Mouse (Mus musculus) ZHBTc4 (cell line): Measurements from ENCODE around the gene Jmjd7.

Experiments used
- DNase-seq: peaks from one replicate; pipeline ENCODE4 v3.0.0-alpha.2; 2011; ENCODE audit warnings: low read depth, low spot score

Jmjd7 gene

GRCm38 (mm10) chr2:120011462-120012200, 15.7 kb upstream of the Jmjd7 start:
- DNase-seq: peak; percentile 75

GRCm38 (mm10) chr2:120012924-120013323, 14.4 kb upstream of the Jmjd7 start:
- DNase-seq: no peak

DNA sequence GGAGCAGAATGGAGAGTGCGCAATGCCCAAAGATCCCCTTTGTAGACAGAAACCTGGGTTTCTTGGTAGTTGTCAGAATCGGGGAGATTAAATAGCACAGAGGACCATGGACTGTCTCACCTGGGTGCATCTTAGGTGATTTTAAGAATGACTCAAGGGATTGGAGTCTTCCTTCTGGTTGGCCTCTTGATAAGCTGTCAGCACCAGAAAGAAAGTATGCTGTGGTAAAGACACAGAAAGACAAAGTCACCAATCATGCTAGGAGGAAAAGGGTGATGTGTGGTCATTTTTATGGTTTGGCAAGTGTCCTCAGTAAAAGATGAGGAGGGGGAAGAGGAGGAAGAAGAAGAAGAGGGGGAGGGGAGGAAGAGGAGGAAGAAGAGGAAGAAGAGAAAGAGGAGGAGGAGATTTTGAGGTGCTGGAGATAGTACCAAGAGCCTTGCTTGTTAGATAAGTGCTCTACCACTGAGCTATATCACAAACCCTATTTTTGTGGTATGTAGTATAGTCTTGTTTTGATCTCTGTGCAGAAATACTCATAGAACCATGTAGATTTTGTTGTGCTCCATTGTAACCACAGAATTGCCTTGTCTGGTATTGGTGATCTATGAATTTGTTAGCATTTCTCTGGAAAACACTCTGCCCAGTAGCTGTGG, 13.3 kb upstream of the Jmjd7 start:
- no peak for DNase-seq

DNA sequence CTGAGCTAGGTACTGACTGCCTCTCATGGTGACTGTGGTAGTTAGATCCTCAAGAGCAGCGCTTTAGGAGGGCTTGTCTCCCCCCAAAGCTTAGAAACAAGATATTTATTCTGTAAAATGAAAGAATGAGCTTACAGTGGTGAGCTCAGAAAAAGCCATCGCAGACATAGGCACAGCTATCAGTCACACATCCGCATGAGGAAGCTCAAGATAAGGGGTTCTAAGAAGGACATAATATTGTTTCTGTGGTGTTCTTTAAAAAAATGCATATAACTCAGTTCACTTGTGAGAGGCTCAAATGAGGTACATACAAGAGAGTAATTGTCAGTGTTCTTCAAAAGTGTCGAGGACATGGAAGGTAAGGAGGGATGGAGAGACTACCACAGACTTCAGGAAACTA, 11.4 kb upstream of the Jmjd7 start:
- no peak for DNase-seq

GRCm38 (mm10) chr2:120017599-120017998, 9.7 kb upstream of the Jmjd7 start:
- no peak for DNase-seq

- no peak for DNase-seq
Measured at GRCm38 (mm10) chr2:120024337-120024736, 2.9 kb upstream of the Jmjd7 start.

GRCm38 (mm10) chr2:120027950-120028331, 658 bp downstream of the Jmjd7 start:
- DNase-seq: peak; percentile 66

GRCm38 (mm10) chr2:120030380-120030779, 3.1 kb downstream of the Jmjd7 start:
- no peak for DNase-seq

DNA sequence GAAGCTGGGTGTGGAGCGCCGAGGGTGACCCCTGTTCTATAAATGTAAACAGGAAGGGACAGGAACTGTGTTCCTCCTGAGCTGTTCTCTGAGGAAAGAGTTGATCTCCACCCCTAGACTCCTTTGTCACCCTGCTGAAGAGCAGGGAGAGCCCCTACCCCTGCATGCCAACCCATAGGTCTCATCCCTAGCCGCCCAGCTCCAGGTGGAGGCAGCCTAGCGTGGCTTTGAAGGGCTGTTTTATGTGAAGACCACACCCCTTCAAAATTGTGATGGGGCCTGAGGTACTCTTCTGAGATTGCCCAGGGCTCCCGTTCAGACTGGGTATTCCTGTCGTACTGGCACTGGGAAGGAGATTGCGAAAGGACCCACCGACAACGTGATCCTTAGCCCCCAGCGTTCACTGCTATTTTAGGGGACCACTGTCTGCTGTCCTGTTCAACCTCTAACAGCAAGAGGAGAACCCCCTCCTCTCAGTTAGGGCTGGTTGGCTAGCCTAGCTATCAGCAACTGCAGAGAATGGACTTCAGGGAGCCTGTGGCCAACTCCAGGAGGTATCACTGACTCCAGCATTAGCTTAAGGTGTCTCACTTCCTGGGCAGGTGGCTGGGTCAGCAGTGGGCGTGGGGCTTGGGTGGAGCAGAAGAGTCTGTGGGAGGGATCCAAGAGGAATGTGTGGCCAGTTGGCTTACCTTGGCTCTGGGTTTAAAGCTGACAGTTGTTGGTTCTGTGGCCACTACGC, 5.6 kb downstream of the Jmjd7 start, which contains the start of gene Pla2g4b:
Gene Pla2g4b (plus strand): TSS at position 692 of the 742 bp plus-strand sequence.
- no peak for DNase-seq

- DNase-seq: no peak
Measured at GRCm38 (mm10) chr2:120033726-120034125, 6.4 kb downstream of the Jmjd7 start.

- no peak for DNase-seq
Measured at GRCm38 (mm10) chr2:120037744-120038143, 10.5 kb downstream of the Jmjd7 start.

DNA sequence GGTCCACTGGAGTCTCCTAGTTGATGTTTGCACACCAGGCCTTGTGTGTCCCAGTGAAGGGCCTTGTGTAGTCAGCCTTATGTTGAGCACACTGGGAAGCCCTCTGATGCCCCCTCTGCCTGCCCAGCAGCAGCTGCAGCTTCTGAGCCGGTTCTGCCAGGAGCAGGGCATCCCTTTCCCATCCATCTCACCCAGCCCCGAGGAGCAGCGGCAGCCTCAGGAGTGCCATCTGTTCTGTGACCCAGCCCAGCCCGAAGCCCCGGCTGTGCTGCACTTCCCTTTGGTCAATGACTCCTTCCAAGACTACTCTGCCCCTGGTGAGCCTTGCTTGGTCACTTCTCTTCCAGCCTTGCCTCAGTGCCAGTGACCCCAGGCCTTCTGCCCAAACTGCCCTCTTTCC, 13.7 kb downstream of the Jmjd7 start:
- no peak for DNase-seq

GRCm38 (mm10) chr2:120044101-120044603, 16.9 kb downstream of the Jmjd7 start:
- peak; percentile 92 for DNase-seq

DNA sequence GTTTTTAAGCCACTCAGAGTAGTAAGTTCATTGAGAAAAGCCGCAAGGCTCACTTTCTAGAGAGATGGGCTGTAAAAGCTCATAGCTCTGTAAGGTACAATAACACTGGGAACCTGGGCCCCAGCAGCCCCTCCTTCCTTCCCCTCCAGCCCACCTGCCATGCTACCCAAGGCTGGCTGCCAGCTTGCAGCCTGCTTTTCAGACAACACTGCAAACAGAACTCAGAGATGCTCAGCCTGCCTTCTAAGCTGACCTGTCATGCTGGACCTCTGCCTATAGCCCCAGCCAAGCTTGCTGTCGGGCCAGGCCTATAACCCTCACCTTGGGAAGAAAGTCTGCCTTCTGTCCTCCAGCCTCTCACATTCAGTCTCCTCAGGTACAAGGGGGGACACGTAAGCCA, 17.4 kb downstream of the Jmjd7 start:
- DNase-seq: no peak

DNA sequence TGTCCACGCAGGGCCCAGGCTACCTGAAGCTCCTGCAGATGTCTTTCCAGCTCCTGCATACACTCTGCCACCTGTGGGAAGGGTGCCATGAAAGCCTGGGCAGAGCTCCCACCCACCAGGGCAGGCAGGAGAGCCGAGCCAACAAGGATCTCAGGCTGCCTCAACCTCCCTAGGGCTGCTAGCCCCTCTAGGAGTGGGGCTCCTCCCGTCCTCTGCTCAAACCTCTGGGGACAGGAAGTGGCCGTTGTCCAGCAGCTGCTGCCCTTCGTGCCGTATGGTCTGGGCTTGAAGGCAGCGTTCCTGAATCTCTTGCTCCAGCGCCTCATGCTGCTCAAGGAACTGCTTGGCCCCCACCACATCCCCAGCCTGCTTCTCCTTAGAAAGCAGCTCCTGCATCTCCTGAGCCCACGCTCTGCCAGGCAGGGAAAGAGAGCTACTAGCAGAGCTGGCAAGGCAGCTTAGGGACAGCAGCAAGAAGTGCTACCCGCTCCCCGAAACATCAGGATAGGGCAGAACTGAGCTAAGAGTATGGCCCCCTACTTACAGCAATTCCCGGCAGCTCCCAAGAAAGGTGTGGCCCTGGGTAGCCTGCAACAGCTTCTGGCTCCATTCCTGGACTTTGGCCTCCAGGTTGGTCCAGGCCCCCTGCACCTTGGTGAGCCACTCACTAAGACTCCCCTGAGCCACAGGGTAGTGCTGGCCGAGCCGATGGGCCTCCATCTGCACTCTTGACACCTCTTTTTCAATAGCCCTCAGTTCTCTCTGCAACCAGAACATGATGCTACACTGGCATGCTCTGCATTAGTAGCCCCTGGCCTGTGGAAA, 19.4 kb downstream of the Jmjd7 start:
- no peak for DNase-seq

DNA sequence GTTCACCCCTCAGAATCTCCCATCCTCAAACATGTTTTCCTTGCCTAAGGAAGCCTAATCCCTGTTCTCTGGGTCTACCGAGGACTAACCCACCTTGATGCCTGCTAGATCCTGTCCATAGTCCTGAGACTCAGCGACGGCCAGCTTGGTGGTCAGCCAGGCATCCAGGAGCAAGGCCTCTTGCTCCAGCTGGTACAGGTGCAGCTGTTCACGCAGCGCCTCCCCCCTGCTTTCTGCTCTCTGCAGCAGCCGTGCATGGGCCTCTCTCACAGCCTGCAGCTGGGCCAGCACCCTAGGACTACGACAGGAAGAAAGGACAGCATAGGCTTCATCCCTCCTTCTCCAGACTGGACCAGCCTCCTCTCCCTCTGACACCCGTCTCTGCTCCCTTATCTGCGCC, 20.9 kb downstream of the Jmjd7 start:
- DNase-seq: no peak

GRCm38 (mm10) chr2:120049632-120050274, 22.5 kb downstream of the Jmjd7 start:
- peak; percentile 62 for DNase-seq

DNA sequence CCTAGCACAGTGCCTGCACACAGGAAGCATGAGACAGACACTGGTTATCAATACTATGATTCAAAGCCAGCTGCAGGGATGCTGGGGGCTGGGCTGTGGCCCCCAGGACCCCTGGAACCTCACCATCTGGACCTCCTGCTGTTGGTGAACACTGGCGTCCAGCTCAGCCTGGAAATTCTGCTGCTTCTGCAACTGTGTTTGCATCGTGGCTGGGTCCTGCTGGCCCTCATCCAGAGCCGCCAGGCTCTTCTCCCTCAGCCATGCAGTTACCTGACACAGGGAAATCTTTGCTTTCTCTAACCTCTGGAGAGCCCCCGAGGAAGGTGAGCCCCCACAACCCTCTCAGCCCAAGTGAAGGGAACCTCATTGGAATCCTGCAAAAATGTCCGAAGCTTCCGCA, 24.1 kb downstream of the Jmjd7 start:
- DNase-seq: no peak

GRCm38 (mm10) chr2:120054771-120055552, 27.7 kb downstream of the Jmjd7 start:
- DNase-seq: no peak

- no peak for DNase-seq
Measured at GRCm38 (mm10) chr2:120055923-120056322, 28.6 kb downstream of the Jmjd7 start.
